Mouse (Mus musculus): ENCODE measurements at regions not wholly inside any gene's neighbourhood (a gene's known extent, or its start where the extent isn't known, plus 50 kb on each side); places are given as distances from the start of the nearest gene placed in this dataset.

- H3K4me3 ChIP-seq (ENCODE audit: low read depth, low read length) = no peak overlapping the region
- DNase-seq (ENCODE audit: low spot score) = no peak
- H3K4me2 ChIP-seq (replicated peaks; ENCODE audit: low read depth, low read length) = no peak overlapping the region
- no peaks in the 10 kb centered on the region for H3K36me3 ChIP-seq (ENCODE audit: control insufficient read depth, insufficient read depth, low read length)
- WGBS = 83% methylated on average over 2 of the region's 2 CpGs
- H3K9me3 ChIP-seq (ENCODE audit: control insufficient read depth, low read length) = no peaks in the 10 kb centered on the region
- H3K4me1 ChIP-seq (replicated peaks; ENCODE audit: control insufficient read depth, insufficient read depth, low read length) = no peaks in the 10 kb centered on the region
- H3K9ac ChIP-seq (ENCODE audit: low read depth, low read length) = no peak overlapping the region
- H3K27me3 ChIP-seq (ENCODE audit: control insufficient read depth, insufficient read depth, low read length) = no peaks in the 10 kb centered on the region
- no peak for ATAC-seq (ENCODE audit: low FRiP score)
- no peak overlapping the region for H3K27ac ChIP-seq (ENCODE audit: low read depth, low read length)
Measured at GRCm38 (mm10) chr10:56642656-56643055, 265.5 kb downstream of the Gja1 start.

- Histone ChIP-seq H3K27ac (ENCODE audit: low read depth, low read length) (no peak overlapping the region), H3K4me1 (replicated peaks; ENCODE audit: control insufficient read depth, insufficient read depth, low read length) (no peaks in the 10 kb centered on the region), H3K27me3 (ENCODE audit: control insufficient read depth, insufficient read depth, low read length) (no peaks in the 10 kb centered on the region), H3K36me3 (ENCODE audit: control insufficient read depth, insufficient read depth, low read length) (no peaks in the 10 kb centered on the region), H3K9me3 (ENCODE audit: control insufficient read depth, low read length) (no peaks in the 10 kb centered on the region), H3K4me2 (replicated peaks; ENCODE audit: low read depth, low read length) (no peak overlapping the region), H3K9ac (ENCODE audit: low read depth, low read length) (no peak overlapping the region), H3K4me3 (ENCODE audit: low read depth, low read length) (no peak overlapping the region)
- no peak for ATAC-seq (ENCODE audit: low FRiP score)
- no peak for DNase-seq (ENCODE audit: low spot score)
- 71% methylated on average over 12 of the region's 12 CpGs for WGBS
Measured at GRCm38 (mm10) chr10:56643376-56644135, 266.4 kb downstream of the Gja1 start.

DNA sequence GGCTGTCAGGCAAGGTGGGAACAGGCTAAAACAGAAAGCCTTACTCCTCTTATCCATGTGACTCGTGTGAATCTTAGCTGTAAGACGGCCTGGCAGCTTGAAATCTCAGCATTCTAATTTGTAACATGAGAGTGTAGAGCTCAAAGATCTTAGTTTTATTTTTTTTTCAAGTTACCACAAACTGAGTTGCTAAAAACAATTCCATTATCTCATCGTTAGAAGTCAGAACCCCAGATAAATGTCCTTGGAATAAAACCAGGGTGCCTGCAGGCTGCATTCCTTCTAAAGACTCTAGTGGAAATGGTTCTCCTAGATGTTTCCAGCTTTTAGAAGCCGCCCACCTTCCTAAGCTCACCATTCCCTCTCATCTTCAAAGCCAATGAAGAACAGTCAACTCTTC, 283.4 kb downstream of the Gja1 start:
- WGBS = 83% methylated on average over 4 of the region's 4 CpGs
- H3K9me3 ChIP-seq (ENCODE audit: control insufficient read depth, low read length) = no peaks in the 10 kb centered on the region
- H3K27ac ChIP-seq (ENCODE audit: low read depth, low read length) = no peak overlapping the region
- H3K4me1 ChIP-seq (replicated peaks; ENCODE audit: control insufficient read depth, insufficient read depth, low read length) = no peaks in the 10 kb centered on the region
- DNase-seq (ENCODE audit: low spot score) = no peak
- no peaks in the 10 kb centered on the region for H3K27me3 ChIP-seq (ENCODE audit: control insufficient read depth, insufficient read depth, low read length)
- no peak for ATAC-seq (ENCODE audit: low FRiP score)
- no peaks in the 10 kb centered on the region for H3K36me3 ChIP-seq (ENCODE audit: control insufficient read depth, insufficient read depth, low read length)
- no peak overlapping the region for H3K9ac ChIP-seq (ENCODE audit: low read depth, low read length)
- H3K4me3 ChIP-seq (ENCODE audit: low read depth, low read length) = no peak overlapping the region
- no peak overlapping the region for H3K4me2 ChIP-seq (replicated peaks; ENCODE audit: low read depth, low read length)

GRCm38 (mm10) chr10:56673919-56674318, 296.8 kb downstream of the Gja1 start:
- H3K4me3 ChIP-seq (ENCODE audit: low read depth, low read length) = no peak overlapping the region
- H3K36me3 ChIP-seq (ENCODE audit: control insufficient read depth, insufficient read depth, low read length) = no peaks in the 10 kb centered on the region
- H3K27me3 ChIP-seq (ENCODE audit: control insufficient read depth, insufficient read depth, low read length) = no peaks in the 10 kb centered on the region
- no peaks in the 10 kb centered on the region for H3K9me3 ChIP-seq (ENCODE audit: control insufficient read depth, low read length)
- no peak overlapping the region for H3K4me2 ChIP-seq (replicated peaks; ENCODE audit: low read depth, low read length)
- H3K27ac ChIP-seq (ENCODE audit: low read depth, low read length) = no peak overlapping the region
- DNase-seq (ENCODE audit: low spot score) (no peak), ATAC-seq (ENCODE audit: low FRiP score) (no peak)
- H3K4me1 ChIP-seq (replicated peaks; ENCODE audit: control insufficient read depth, insufficient read depth, low read length) = no peaks in the 10 kb centered on the region
- WGBS = 81% methylated on average over 3 of the region's 3 CpGs
- H3K9ac ChIP-seq (ENCODE audit: low read depth, low read length) = no peak overlapping the region

- no peaks in the 10 kb centered on the region for H3K27me3 ChIP-seq (ENCODE audit: control insufficient read depth, insufficient read depth, low read length)
- H3K4me2 ChIP-seq (replicated peaks; ENCODE audit: low read depth, low read length) = no peak overlapping the region
- H3K27ac ChIP-seq (ENCODE audit: low read depth, low read length) = no peak overlapping the region
- H3K9me3 ChIP-seq (ENCODE audit: control insufficient read depth, low read length) = no peaks in the 10 kb centered on the region
- 60% methylated on average over 3 of the region's 3 CpGs for WGBS
- DNase-seq (ENCODE audit: low spot score) (no peak), ATAC-seq (ENCODE audit: low FRiP score) (no peak)
- H3K4me3 ChIP-seq (ENCODE audit: low read depth, low read length) = no peak overlapping the region
- no peaks in the 10 kb centered on the region for H3K4me1 ChIP-seq (replicated peaks; ENCODE audit: control insufficient read depth, insufficient read depth, low read length)
- no peaks in the 10 kb centered on the region for H3K36me3 ChIP-seq (ENCODE audit: control insufficient read depth, insufficient read depth, low read length)
- no peak overlapping the region for H3K9ac ChIP-seq (ENCODE audit: low read depth, low read length)
Measured at GRCm38 (mm10) chr10:56682901-56683300, 305.8 kb downstream of the Gja1 start.

- no peak overlapping the region for H3K4me2 ChIP-seq (replicated peaks; ENCODE audit: low read depth, low read length)
- H3K4me3 ChIP-seq (ENCODE audit: low read depth, low read length) = no peak overlapping the region
- H3K4me1 ChIP-seq (replicated peaks; ENCODE audit: control insufficient read depth, insufficient read depth, low read length) = no peaks in the 10 kb centered on the region
- no peaks in the 10 kb centered on the region for H3K9me3 ChIP-seq (ENCODE audit: control insufficient read depth, low read length)
- H3K27me3 ChIP-seq (ENCODE audit: control insufficient read depth, insufficient read depth, low read length) = no peaks in the 10 kb centered on the region
- H3K36me3 ChIP-seq (ENCODE audit: control insufficient read depth, insufficient read depth, low read length) = no peaks in the 10 kb centered on the region
- DNase-seq (ENCODE audit: low spot score) = no peak
- no peak for ATAC-seq (ENCODE audit: low FRiP score)
- H3K27ac ChIP-seq (ENCODE audit: low read depth, low read length) = no peak overlapping the region
- no peak overlapping the region for H3K9ac ChIP-seq (ENCODE audit: low read depth, low read length)
- WGBS = 87% methylated on average over 8 of the region's 8 CpGs
Measured at GRCm38 (mm10) chr10:56685655-56686250, 308.6 kb downstream of the Gja1 start.

DNA sequence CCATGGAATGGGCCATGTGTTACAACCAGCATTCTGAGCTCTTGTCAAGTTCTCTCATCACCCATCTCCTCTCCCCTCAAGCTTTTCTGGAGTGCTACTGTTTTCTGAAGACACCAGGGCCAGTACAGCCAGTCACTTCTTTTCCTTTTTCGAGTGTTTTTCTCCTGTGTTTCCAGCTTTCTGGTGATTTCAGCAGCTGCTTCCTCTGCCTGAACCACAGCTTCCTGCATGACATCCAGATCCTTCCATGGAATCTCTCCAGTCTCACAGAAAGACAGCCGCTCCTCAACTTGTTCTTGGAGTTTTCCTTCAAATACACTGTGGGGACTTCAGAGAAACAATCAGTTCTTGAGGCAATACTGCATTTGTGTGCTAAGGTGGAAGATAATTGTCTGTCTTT, 314.3 kb downstream of the Gja1 start:
- no peak overlapping the region for H3K4me3 ChIP-seq (ENCODE audit: low read depth, low read length)
- no peaks in the 10 kb centered on the region for H3K4me1 ChIP-seq (replicated peaks; ENCODE audit: control insufficient read depth, insufficient read depth, low read length)
- no peak overlapping the region for H3K4me2 ChIP-seq (replicated peaks; ENCODE audit: low read depth, low read length)
- no peak overlapping the region for H3K9ac ChIP-seq (ENCODE audit: low read depth, low read length)
- no peaks in the 10 kb centered on the region for H3K9me3 ChIP-seq (ENCODE audit: control insufficient read depth, low read length)
- H3K36me3 ChIP-seq (ENCODE audit: control insufficient read depth, insufficient read depth, low read length) = no peaks in the 10 kb centered on the region
- 84% methylated on average over 2 of the region's 2 CpGs for WGBS
- no peak overlapping the region for H3K27ac ChIP-seq (ENCODE audit: low read depth, low read length)
- ATAC-seq (ENCODE audit: low FRiP score) = no peak
- no peak for DNase-seq (ENCODE audit: low spot score)
- no peaks in the 10 kb centered on the region for H3K27me3 ChIP-seq (ENCODE audit: control insufficient read depth, insufficient read depth, low read length)

GRCm38 (mm10) chr10:56695100-56695499, 318.0 kb downstream of the Gja1 start:
- 17% methylated on average over 3 of the region's 3 CpGs for WGBS
- Histone ChIP-seq H3K9ac (ENCODE audit: low read depth, low read length) (no peak overlapping the region), H3K9me3 (ENCODE audit: control insufficient read depth, low read length) (no peaks in the 10 kb centered on the region), H3K4me1 (replicated peaks; ENCODE audit: control insufficient read depth, insufficient read depth, low read length) (no peaks in the 10 kb centered on the region), H3K4me2 (replicated peaks; ENCODE audit: low read depth, low read length) (no peak overlapping the region), H3K36me3 (ENCODE audit: control insufficient read depth, insufficient read depth, low read length) (no peaks in the 10 kb centered on the region), H3K27me3 (ENCODE audit: control insufficient read depth, insufficient read depth, low read length) (no peaks in the 10 kb centered on the region), H3K27ac (ENCODE audit: low read depth, low read length) (no peak overlapping the region), H3K4me3 (ENCODE audit: low read depth, low read length) (no peak overlapping the region)
- DNase-seq (ENCODE audit: low spot score) = no peak
- no peak for ATAC-seq (ENCODE audit: low FRiP score)

DNA sequence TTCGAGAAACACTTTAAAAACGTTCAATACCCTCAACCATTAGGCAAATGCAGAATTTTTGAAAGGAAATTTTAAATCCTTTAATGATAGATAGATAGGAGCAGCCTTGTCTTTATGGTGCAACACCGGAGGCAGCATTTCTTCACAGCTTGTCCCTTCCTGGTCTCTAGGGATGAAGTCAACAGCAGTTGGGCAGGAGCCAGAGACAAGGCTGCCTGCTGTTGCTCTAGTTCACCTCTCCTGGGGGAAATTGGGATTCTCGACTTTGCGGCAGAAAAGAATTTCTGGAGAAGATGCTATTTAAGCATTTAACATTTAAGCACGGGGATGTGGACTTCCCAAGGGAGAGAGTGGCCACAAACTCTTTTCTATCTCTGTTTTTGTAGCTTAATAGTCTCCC, 323.0 kb downstream of the Gja1 start:
- ATAC-seq (ENCODE audit: low FRiP score) = no peak
- no peak overlapping the region for H3K4me2 ChIP-seq (replicated peaks; ENCODE audit: low read depth, low read length)
- no peaks in the 10 kb centered on the region for H3K36me3 ChIP-seq (ENCODE audit: control insufficient read depth, insufficient read depth, low read length)
- no peak overlapping the region for H3K4me3 ChIP-seq (ENCODE audit: low read depth, low read length)
- no peak overlapping the region for H3K27ac ChIP-seq (ENCODE audit: low read depth, low read length)
- no peak for DNase-seq (ENCODE audit: low spot score)
- no peaks in the 10 kb centered on the region for H3K4me1 ChIP-seq (replicated peaks; ENCODE audit: control insufficient read depth, insufficient read depth, low read length)
- H3K9ac ChIP-seq (ENCODE audit: low read depth, low read length) = no peak overlapping the region
- WGBS = 78% methylated on average over 6 of the region's 6 CpGs
- no peaks in the 10 kb centered on the region for H3K27me3 ChIP-seq (ENCODE audit: control insufficient read depth, insufficient read depth, low read length)
- H3K9me3 ChIP-seq (ENCODE audit: control insufficient read depth, low read length) = no peaks in the 10 kb centered on the region

Data from hindbrain, embryonic 11.5 days (tissue).